Mouse (Mus musculus): ENCODE data around the gene Sec61a1. TPM values are rescaled to one million over a fixed set of nuclear protein-coding genes. Genes with fewer than 3 reads are reported as not detected.

The Sec61a1 gene
- polyA plus RNA-seq, 1 experiment = not detected

DNA sequence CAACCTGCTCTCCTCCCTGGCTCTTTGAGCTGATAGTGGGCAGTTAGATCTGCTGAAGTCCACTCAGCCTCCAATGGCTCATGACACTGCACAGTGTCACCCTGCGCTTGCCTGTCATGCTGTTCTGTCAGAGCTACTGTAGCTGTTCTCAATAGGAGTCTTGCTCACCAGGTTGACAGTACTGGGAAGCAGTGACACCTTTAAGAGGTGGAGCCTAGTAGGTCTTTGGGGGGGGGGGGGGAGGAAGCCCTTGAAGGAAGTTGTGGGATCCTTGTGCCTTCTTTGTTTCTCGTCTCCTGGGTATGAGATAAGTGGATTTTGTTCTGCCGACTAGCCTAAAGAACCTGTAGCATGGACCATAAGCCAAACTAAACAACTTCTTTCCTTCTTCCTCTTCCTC lies 3.9 kb upstream of the Sec61a1 start:
- no peak overlapping the region for H3K4me3 ChIP-seq (ENCODE audit: insufficient read depth, low read depth, low read length)
- TF ChIP-seq CTCF (IDR thresholded peaks at IDR 0.05; ENCODE audit: insufficient read depth, low read depth, low read length) (no peak), POLR2A (IDR thresholded peaks at IDR 0.05; ENCODE audit: insufficient read depth, low read depth, low read length) (no peak)
- H3K4me1 ChIP-seq (ENCODE audit: control insufficient read depth, insufficient read depth, low read length) = no peaks in the 10 kb centered on the region
- 76% methylated on average over 3 of the region's 3 CpGs for WGBS
- no peak overlapping the region for H3K27ac ChIP-seq (ENCODE audit: insufficient read depth, low read depth, low read length)

DNA sequence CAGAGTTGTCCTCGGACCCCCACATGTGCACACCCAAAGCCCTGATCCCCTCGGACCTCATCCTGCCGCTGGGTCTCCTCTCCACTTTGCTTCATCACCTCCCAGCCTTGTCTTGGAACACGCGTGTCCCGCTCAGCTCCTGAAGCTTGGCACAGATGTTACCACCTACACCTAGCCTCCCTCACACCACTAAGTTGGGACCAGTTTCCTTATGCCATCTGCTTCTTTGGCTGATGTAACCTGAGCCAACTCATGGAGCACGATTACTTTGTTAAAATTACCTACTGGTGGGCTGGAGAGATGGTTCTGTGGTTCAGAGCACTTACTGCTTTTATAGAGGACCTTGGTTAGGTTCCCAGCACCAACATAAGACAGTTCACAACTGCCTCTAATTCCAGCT lies 3.1 kb upstream of the Sec61a1 start:
- TF ChIP-seq CTCF (IDR thresholded peaks at IDR 0.05; ENCODE audit: insufficient read depth, low read depth, low read length) (no peak), POLR2A (IDR thresholded peaks at IDR 0.05; ENCODE audit: insufficient read depth, low read depth, low read length) (no peak)
- no peak overlapping the region for H3K27ac ChIP-seq (ENCODE audit: insufficient read depth, low read depth, low read length)
- no peak overlapping the region for H3K4me3 ChIP-seq (ENCODE audit: insufficient read depth, low read depth, low read length)
- 85% methylated on average over 7 of the region's 7 CpGs for WGBS
- H3K4me1 ChIP-seq (ENCODE audit: control insufficient read depth, insufficient read depth, low read length) = peaks cover 3% of the 10 kb centered on the region; the same call in 1 of the 2 replicates

DNA sequence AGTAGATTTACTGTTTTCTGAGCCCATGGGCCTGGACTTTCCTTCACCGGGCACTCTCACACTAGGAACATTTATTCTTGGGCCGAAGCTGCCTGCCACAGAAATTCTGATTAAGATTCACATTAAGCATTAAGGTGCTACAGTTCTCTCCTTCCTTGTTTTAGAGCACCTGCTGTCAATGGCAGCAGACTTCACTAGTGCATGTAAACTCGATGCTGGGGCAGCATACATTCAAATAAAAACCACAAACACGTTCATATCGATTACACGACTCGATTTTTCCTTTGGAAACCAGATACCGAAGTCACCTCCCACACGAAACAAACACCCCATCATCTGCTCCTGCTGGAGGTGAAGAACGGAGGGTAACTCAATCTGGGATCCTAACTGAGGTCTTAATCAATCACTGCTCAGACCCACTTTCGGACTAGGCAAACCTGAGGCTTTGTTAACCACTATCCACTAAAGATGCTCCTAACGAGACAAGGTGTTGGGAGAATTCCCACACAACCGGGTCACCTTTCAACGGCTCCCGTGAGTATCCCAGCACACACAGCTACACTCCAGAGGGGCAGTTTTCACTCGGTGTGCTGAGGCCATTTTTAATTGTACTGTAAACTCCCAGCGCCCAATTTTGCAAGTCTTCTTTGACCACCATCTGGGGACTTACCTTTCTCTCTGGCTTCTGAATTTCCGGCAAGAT lies 853 bp downstream of the Sec61a1 start:
- 5% methylated on average over 18 of the region's 18 CpGs for WGBS
- Histone ChIP-seq H3K4me1 (ENCODE audit: control insufficient read depth, insufficient read depth, low read length) (peaks cover 10% of the 10 kb centered on the region), H3K27ac (ENCODE audit: insufficient read depth, low read depth, low read length) (no peak overlapping the region), H3K4me3 (ENCODE audit: insufficient read depth, low read depth, low read length) (peak overlapping the region; percentile 96)
- TF ChIP-seq CTCF (IDR thresholded peaks at IDR 0.05; ENCODE audit: insufficient read depth, low read depth, low read length) (no peak), POLR2A (IDR thresholded peaks at IDR 0.05; ENCODE audit: insufficient read depth, low read depth, low read length) (no peak)

DNA sequence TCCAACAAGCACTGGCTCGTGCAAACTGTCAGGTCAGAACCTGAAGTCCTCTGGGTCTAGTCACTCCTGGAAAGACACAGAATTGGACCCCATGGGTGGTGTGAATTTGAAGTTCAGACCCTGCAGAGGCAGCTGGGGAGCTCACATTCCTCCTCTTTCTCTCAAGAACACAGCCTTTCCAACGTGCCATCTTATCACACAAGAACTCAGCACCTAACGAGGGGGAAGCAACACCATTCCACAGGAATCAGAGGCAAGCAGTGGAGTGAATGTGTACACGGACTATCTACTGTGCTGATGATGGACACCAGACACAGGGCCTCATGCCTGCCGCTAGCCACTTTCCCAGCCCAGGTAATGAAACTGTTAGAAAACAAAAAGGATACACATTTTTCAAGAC lies 2.0 kb downstream of the Sec61a1 start:
- TF ChIP-seq CTCF (IDR thresholded peaks at IDR 0.05; ENCODE audit: insufficient read depth, low read depth, low read length) (no peak), POLR2A (IDR thresholded peaks at IDR 0.05; ENCODE audit: insufficient read depth, low read depth, low read length) (no peak)
- no peak overlapping the region for H3K4me3 ChIP-seq (ENCODE audit: insufficient read depth, low read depth, low read length)
- 58% methylated on average over 5 of the region's 5 CpGs for WGBS
- H3K4me1 ChIP-seq (ENCODE audit: control insufficient read depth, insufficient read depth, low read length) = peaks cover 10% of the 10 kb centered on the region
- H3K27ac ChIP-seq (ENCODE audit: insufficient read depth, low read depth, low read length) = no peak overlapping the region

DNA sequence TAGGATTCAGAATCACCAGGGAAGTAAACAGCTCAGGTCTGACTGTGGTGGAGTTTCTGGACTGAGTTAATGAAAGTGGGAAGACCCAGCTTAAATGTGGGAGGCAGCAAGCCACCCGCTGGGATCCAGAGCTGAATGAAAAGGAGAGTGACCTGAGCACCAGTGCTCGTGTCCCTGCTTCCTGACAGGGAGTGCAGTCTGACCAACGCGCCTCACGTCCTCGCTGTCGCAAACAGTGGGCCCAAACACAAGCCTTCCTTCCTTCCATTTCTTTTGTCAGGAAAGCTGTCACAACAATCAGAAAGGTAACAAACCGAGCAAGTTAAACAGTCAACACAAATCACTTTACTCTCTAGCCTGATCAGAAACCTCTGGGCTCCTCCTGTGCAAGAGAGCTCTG lies 2.7 kb downstream of the Sec61a1 start:
- Histone ChIP-seq H3K27ac (ENCODE audit: insufficient read depth, low read depth, low read length) (no peak overlapping the region), H3K4me1 (ENCODE audit: control insufficient read depth, insufficient read depth, low read length) (peaks cover 10% of the 10 kb centered on the region), H3K4me3 (ENCODE audit: insufficient read depth, low read depth, low read length) (no peak overlapping the region)
- WGBS = 81% methylated on average over 8 of the region's 8 CpGs
- TF ChIP-seq CTCF (IDR thresholded peaks at IDR 0.05; ENCODE audit: insufficient read depth, low read depth, low read length) = no peak
- no peak for TF ChIP-seq POLR2A (IDR thresholded peaks at IDR 0.05; ENCODE audit: insufficient read depth, low read depth, low read length)

DNA sequence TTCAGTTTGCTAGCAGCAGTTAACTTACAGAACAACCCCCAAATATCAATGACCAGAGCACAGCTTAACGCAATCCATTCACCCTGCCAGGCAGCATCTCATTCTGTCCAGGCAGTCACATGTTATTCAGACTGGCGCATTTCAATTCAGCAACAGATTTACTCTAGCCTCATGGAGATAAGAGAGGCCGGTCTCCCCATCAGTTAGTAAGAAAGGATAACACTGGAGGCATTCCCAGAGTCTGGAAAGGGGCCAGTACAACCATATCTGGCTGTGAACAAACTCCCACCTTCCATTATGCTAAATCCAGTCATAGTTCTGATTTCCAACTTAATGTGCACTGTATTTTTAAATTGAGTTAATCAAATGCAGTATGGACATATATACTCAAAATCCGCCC lies 4.2 kb downstream of the Sec61a1 start:
- no peak overlapping the region for H3K27ac ChIP-seq (ENCODE audit: insufficient read depth, low read depth, low read length)
- peaks cover 10% of the 10 kb centered on the region for H3K4me1 ChIP-seq (ENCODE audit: control insufficient read depth, insufficient read depth, low read length)
- no peak overlapping the region for H3K4me3 ChIP-seq (ENCODE audit: insufficient read depth, low read depth, low read length)
- WGBS = 78% methylated on average over 4 of the region's 4 CpGs
- TF ChIP-seq POLR2A (IDR thresholded peaks at IDR 0.05; ENCODE audit: insufficient read depth, low read depth, low read length) (no peak), CTCF (IDR thresholded peaks at IDR 0.05; ENCODE audit: insufficient read depth, low read depth, low read length) (no peak)

DNA sequence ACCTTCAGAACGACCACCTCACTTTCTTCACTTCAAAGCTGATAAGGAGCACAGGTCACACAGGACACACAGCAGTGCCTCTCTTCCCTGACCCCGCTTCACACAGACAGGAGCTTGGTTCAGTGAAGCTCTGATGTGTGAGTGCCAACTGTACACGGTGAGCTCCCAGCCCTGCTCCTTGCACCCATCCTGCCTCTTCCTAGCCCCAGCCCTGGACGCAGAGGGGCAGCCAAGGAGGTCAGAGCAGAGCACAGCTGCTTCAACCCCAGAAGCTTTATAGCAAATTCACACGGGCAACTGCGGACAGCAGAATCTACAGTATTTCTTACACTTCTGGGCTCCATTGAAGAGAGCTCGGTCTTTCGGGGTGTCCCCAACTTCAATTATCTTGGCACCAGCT lies 4.7 kb downstream of the Sec61a1 start:
- TF ChIP-seq CTCF (IDR thresholded peaks at IDR 0.05; ENCODE audit: insufficient read depth, low read depth, low read length) (no peak), POLR2A (IDR thresholded peaks at IDR 0.05; ENCODE audit: insufficient read depth, low read depth, low read length) (no peak)
- WGBS = 91% methylated on average over 8 of the region's 8 CpGs
- peaks cover 10% of the 10 kb centered on the region for H3K4me1 ChIP-seq (ENCODE audit: control insufficient read depth, insufficient read depth, low read length)

DNA sequence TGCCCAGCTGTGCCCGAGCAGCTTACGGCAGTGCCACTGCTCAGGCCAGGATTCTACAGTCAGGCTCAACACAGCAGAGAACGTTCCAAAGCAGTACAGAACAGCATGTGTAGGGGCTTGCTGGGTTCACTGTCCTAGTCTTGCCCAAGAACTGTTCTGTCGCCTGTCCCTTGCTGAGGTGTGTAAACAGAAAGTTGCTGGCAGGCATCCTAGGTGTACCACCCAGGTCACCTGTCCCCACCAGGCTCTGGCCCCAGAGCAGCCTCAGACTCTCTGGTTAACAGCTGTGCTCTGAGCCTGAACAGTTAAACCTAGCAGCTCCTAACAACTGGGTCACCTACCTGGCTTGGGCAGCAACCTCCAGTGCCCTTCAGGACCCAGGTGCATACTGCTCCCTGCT lies 15.7 kb downstream of the Sec61a1 start:
- peaks cover 9% of the 10 kb centered on the region; the same call in 1 of the 2 replicates for H3K4me1 ChIP-seq (ENCODE audit: control insufficient read depth, insufficient read depth, low read length)
- WGBS = 83% methylated on average over 4 of the region's 4 CpGs
- H3K27ac ChIP-seq (ENCODE audit: insufficient read depth, low read depth, low read length) = no peak overlapping the region
- no peak overlapping the region for H3K4me3 ChIP-seq (ENCODE audit: insufficient read depth, low read depth, low read length)
- TF ChIP-seq CTCF (IDR thresholded peaks at IDR 0.05; ENCODE audit: insufficient read depth, low read depth, low read length) (no peak), POLR2A (IDR thresholded peaks at IDR 0.05; ENCODE audit: insufficient read depth, low read depth, low read length) (no peak)

More for the DNA sequence above, 4.7 kb downstream of the Sec61a1 start:
- H3K4me3 ChIP-seq (ENCODE audit: insufficient read depth, low read depth, low read length) = no peak overlapping the region
- no peak overlapping the region for H3K27ac ChIP-seq (ENCODE audit: insufficient read depth, low read depth, low read length)

DNA sequence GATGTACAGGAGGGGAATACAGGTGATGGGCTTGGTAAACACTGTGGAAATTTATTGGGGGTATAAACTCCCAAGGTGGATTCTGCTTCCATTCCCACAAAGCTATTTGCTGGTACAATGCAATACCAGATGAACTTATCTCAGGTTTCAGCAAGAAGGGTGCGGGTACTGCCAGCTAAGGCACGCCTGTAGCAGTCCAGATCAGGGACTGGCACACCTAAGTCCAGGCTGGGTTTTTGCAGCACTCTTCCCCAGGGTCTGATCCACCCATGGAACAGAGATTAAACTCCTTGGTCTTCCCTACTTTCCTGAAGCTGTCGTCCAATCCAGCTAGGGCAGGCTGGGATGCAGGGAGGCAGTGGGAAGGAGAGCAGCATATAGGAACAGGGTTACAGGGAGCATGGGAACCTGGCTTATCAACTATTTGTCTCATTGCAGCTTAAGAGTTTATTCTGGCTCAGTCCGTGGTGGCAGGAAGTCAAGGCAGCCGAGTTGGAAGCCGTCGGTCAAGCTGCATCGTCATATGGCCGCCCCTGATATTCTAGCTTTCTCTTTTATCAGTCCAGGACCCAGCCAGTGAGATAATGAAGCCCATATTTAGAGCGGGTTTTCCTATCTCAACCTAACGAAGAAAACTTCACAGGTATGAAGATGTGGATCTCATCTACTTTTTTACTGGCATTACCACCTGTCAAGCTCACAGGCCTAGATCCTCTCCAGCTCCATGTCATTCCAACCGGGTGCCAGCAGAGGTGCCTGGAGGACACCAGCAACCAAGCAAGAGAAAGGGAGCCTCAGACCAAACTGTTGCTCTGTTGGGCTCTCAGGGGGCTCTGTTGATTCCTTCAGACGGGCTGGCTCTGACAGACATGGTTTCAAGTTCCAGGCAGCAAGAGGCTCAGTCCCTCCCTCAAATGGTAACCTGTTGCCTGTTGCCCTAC lies 16.4 kb downstream of the Sec61a1 start:
- 80% methylated on average over 13 of the region's 13 CpGs for WGBS
- Histone ChIP-seq H3K4me1 (ENCODE audit: control insufficient read depth, insufficient read depth, low read length) (peaks cover 9% of the 10 kb centered on the region; the same call in 1 of the 2 replicates), H3K27ac (ENCODE audit: insufficient read depth, low read depth, low read length) (no peak overlapping the region), H3K4me3 (ENCODE audit: insufficient read depth, low read depth, low read length) (no peak overlapping the region)
- TF ChIP-seq CTCF (IDR thresholded peaks at IDR 0.05; ENCODE audit: insufficient read depth, low read depth, low read length) (no peak), POLR2A (IDR thresholded peaks at IDR 0.05; ENCODE audit: insufficient read depth, low read depth, low read length) (no peak)
